Mouse (Mus musculus): ENCODE results near the gene Tex44. TPM values are rescaled to one million over a fixed set of nuclear protein-coding genes. Genes with fewer than 3 reads are reported as not detected.
A peak's percentile ranks its signal among the peaks of the same experiment; 100 is the strongest.

Tex44 gene
- polyA plus RNA-seq, 1 experiment: not detected

DNA sequence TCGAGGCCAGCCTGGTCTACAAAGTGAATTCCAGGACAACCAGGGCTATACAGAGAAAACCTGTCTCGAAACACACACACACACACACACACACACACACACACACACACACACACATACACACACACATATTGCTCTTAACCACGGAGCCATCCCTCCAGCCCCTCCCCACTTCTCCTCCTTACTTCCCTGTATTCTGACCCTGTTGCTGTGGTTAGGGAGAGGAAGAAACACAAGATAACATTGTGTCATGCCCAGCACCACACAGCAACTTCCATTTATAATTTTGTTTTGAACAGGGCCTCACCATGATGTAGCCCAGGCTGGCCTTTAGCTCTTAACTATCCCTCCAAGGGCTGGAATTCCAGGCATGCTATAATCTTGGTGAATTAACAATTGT lies 26.8 kb upstream of the Tex44 start:
- TF ChIP-seq CTCF (IDR thresholded peaks at IDR 0.05; ENCODE audit: borderline replicate concordance, extremely low read depth, insufficient read depth, insufficient read length): no peak
- TF ChIP-seq POLR2A (IDR thresholded peaks at IDR 0.05; ENCODE audit: borderline replicate concordance, extremely low read depth, insufficient read depth, insufficient read length, poor library complexity, severe bottlenecking): no peak
- DNase-seq (ENCODE audit: low read depth): no peak

DNA sequence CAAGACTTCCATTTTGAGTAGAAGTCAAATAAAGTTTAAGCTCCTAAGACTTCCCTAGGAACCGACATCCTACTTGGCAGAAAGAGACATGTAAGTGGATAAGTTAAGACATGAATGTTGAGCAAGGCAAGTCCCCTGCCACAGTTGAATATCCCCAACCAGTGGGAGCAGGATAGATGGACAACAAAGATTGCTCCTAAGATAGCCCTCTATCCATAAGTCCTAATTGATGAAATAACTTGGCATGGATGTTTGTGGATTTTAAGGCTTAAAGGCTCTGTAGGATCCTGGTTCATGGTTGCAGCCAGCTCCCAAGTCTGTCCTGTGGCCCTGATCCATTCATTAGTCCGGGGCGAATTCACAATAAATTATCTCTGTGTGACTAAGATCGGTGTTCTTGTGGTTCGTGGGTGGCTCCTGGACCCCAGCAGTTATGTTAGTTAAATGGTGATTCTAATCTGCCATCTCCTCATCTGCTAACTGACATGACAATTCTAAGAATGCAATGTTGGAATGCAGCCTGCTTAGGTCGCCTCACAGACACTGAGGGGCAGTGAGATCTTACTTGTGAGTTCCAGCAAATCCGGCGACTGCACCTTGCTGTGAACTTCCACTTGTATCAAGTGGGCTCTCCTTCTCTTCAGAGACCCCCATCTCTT lies 25.9 kb upstream of the Tex44 start:
- DNase-seq (ENCODE audit: low read depth): no peak
- no peak for TF ChIP-seq CTCF (IDR thresholded peaks at IDR 0.05; ENCODE audit: borderline replicate concordance, extremely low read depth, insufficient read depth, insufficient read length)

DNA sequence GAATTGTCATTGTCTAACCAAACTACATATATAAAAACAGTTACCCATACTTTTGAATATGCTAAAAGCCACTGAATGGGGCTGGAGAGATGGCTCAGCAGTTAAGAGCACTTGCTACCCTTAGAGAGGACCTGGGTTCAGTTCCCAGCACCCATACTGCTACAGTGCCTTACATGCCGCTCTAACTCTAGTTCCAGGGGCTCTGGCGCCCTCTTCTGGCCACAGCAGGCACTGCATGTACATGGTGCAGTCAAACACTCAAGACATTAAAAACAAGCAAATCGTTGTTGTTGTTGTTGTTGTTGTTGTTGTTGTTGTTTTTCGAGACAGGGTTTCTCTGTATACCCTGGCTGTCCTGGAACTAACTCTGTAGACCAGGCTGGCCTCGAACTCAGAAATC lies 21.3 kb upstream of the Tex44 start:
- no peak for DNase-seq (ENCODE audit: low read depth)
- TF ChIP-seq POLR2A (IDR thresholded peaks at IDR 0.05; ENCODE audit: borderline replicate concordance, extremely low read depth, insufficient read depth, insufficient read length, poor library complexity, severe bottlenecking) (no peak), CTCF (IDR thresholded peaks at IDR 0.05; ENCODE audit: borderline replicate concordance, extremely low read depth, insufficient read depth, insufficient read length) (peak; percentile 50; the same call in 1 of the 2 replicates)

DNA sequence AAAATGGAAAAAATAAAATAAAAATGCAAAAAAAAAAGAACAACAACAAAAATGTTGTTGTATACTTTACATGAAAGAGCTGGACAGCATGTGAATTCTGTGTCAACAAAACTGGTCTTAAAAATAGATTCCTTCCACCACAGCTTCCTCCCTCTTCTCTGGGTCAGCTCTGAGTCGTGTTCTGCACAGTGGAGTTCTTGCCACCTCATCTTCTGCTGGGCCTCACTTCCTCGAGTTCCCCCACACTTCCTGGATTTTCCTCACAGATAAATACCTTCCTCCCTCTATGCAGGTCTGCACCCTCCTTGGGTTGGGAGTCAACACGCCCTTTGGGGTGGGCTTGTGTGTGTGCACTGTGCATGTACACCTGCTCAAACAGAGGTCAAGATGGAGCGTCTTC lies 19.8 kb upstream of the Tex44 start:
- no peak for DNase-seq (ENCODE audit: low read depth)
- no peak for TF ChIP-seq CTCF (IDR thresholded peaks at IDR 0.05; ENCODE audit: borderline replicate concordance, extremely low read depth, insufficient read depth, insufficient read length)

DNA sequence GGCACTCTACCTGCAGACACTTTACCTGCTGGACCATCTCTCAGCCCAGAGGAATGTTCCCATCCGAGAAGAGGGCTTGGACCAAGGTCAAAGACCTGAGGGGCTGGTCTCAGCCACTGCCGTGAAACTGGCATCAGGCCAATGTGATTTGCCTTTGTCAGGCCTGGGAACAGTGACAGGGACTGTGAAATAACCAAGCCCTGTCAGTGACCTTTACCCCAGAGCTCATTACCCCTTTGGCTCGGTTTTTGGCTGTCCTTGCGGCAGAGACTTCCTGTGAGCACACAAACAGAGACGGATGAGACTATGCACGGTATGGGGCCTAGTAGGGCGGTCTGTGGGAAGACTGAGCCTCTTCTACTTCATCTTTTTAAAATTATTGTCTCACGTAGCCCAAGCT lies 19.2 kb upstream of the Tex44 start:
- no peak for DNase-seq (ENCODE audit: low read depth)
- no peak for TF ChIP-seq CTCF (IDR thresholded peaks at IDR 0.05; ENCODE audit: borderline replicate concordance, extremely low read depth, insufficient read depth, insufficient read length)
- TF ChIP-seq POLR2A (IDR thresholded peaks at IDR 0.05; ENCODE audit: borderline replicate concordance, extremely low read depth, insufficient read depth, insufficient read length, poor library complexity, severe bottlenecking): no peak

DNA sequence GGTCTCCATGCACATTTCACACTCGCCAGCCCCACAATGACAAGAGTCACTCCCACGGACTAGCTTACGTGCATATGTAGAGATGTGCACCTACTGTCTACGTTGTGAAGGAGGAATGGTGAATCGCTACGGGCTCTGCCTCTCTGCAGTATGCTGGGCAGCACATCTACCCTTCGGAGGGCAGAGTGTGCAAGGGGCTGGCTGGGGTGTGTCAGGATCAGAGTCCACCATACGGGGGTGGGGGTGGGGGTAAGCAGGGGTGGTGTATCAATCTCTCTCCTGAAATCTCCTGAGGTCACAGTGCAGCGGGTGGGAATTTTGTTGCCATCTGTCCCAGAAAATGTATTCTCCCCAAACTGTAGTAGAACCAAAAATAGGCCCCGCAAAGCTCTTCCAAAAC lies 17.6 kb upstream of the Tex44 start:
- DNase-seq (ENCODE audit: low read depth): no peak
- TF ChIP-seq CTCF (IDR thresholded peaks at IDR 0.05; ENCODE audit: borderline replicate concordance, extremely low read depth, insufficient read depth, insufficient read length): no peak
- TF ChIP-seq POLR2A (IDR thresholded peaks at IDR 0.05; ENCODE audit: borderline replicate concordance, extremely low read depth, insufficient read depth, insufficient read length, poor library complexity, severe bottlenecking): no peak

DNA sequence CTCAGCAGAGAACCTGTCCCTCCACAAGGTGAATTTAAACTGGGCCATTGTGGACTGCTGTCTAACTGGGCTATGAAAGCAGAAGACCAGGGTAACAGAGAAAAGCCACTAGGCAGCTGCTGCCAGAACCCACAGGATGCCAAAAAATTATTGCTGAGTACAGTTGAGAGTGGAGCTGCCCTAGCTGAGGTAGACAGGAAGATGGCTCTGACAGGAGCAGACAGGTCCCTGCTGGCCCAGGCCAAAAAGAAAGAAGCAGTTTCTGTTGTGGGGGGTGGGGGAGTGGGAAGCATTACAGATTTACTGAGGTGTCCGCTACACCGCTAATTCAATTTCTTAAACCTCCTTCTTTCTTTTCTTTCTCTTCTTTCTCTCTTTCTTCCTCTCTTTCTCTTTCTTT lies 16.7 kb upstream of the Tex44 start:
- TF ChIP-seq CTCF (IDR thresholded peaks at IDR 0.05; ENCODE audit: borderline replicate concordance, extremely low read depth, insufficient read depth, insufficient read length) (no peak), POLR2A (IDR thresholded peaks at IDR 0.05; ENCODE audit: borderline replicate concordance, extremely low read depth, insufficient read depth, insufficient read length, poor library complexity, severe bottlenecking) (no peak)
- DNase-seq (ENCODE audit: low read depth): no peak

DNA sequence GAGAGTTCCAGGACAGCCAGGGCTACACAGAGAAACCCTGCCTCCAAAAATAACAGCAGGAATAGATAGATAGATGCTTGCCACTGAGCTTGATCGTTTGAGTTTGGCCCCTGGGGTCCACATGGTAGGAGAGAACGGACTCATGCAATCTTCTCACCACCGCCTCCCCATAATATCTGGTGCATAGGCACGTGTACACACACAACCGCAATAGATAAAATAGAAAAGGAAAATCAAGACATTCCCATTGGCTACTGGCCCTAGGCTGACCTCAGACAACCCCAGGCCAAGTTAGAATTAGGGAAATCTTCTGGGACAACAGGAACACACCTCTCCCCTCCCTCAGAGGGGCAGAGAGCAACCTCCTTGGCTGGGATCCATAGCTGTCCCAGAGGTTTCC lies 11.4 kb upstream of the Tex44 start:
- no peak for DNase-seq (ENCODE audit: low read depth)
- no peak for TF ChIP-seq POLR2A (IDR thresholded peaks at IDR 0.05; ENCODE audit: borderline replicate concordance, extremely low read depth, insufficient read depth, insufficient read length, poor library complexity, severe bottlenecking)
- TF ChIP-seq CTCF (IDR thresholded peaks at IDR 0.05; ENCODE audit: borderline replicate concordance, extremely low read depth, insufficient read depth, insufficient read length): no peak

DNA sequence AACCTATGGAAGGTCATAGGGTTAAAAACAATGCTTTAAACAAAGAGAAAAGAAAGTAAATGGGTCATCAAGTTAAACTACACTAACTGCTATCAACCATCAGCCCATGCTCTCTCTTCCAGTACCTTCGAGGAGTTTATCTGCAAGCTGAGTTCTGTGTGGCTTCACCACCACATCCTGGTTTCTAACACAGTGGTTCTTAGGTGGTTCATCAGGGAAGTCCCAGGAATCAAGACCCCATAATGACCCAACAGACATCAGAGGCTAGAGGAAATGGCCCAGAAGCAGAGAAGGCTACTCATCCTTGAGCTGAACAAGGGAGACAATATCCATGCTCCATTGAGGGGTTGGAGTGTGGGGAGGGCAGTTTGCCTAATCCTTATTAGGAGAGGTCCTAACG lies 11.0 kb upstream of the Tex44 start:
- DNase-seq (ENCODE audit: low read depth): no peak
- no peak for TF ChIP-seq CTCF (IDR thresholded peaks at IDR 0.05; ENCODE audit: borderline replicate concordance, extremely low read depth, insufficient read depth, insufficient read length)
- TF ChIP-seq POLR2A (IDR thresholded peaks at IDR 0.05; ENCODE audit: borderline replicate concordance, extremely low read depth, insufficient read depth, insufficient read length, poor library complexity, severe bottlenecking): no peak

DNA sequence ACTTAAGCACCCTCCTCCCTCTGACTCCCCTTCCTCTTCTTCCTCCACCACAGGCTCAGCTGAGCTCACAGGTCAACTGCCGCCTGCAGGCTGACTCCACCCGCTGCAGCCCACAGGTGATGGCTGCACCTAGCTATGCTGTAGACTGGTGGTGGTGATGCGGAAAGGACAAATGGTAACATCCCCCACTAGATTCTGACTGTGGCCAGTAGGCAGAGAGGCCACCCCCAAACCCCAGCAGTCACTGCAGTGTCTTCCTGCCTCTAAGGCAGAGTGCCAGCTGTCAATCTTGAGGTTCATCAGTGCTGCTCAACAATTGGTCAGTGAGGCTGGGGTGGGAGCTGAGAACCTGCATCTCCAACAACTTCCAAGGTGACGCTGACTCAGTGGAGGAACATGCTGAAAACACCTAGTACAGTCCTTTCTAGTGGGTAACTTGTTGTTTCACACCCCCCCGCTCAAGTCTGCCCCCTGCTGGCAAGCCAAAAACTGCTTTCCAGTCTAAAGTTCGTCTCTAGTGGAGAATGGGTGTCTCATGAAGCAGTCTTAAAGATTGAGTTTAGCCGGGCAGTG lies 10.4 kb upstream of the Tex44 start:
- peak; percentile 42; the same call in 1 of the 2 replicates for TF ChIP-seq CTCF (IDR thresholded peaks at IDR 0.05; ENCODE audit: borderline replicate concordance, extremely low read depth, insufficient read depth, insufficient read length)
- TF ChIP-seq POLR2A (IDR thresholded peaks at IDR 0.05; ENCODE audit: borderline replicate concordance, extremely low read depth, insufficient read depth, insufficient read length, poor library complexity, severe bottlenecking): no peak
- DNase-seq (ENCODE audit: low read depth): no peak

DNA sequence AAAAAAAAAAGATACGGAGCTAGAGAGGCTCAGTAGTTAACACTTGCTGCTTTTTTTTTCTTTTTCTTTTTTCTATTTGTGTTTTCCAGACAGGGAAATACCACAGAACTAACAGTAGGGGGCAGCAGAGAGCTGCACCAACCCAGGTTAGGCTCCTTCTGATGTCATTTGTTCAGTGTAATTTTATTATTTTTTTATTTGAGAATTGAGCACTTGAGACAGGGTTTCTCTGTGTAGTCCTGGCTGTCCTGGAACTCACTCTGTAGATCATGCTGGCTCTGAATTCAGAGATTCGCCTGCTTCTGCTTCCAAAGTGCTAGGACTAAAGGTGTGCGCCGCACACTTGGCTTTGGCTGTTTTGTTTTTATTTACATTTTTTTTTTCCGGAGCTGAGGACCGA lies 9.8 kb upstream of the Tex44 start:
- peak; percentile 58 for DNase-seq (ENCODE audit: low read depth)
- TF ChIP-seq POLR2A (IDR thresholded peaks at IDR 0.05; ENCODE audit: borderline replicate concordance, extremely low read depth, insufficient read depth, insufficient read length, poor library complexity, severe bottlenecking) (no peak), CTCF (IDR thresholded peaks at IDR 0.05; ENCODE audit: borderline replicate concordance, extremely low read depth, insufficient read depth, insufficient read length) (peak; percentile 77; the same call in 1 of the 2 replicates)

DNA sequence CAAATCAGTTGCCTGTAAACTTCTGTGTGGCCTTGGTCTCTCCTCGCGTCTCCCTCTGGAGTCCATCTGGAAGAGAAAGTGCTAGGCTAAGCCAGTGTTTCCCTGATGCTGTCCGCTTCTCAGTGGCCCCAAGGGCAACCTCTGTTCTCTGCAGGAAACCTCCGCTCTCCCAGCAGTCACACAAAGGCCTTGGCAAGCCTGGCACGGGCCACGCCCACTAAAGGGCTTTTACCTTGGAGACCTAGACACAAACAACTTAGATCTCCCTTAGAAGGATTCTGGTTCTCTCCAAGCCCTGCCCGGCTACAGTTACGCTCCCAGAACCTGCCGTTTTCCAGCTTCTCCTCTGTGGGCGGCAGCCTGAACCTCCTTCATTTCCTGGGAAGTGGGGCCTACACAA lies 5.1 kb upstream of the Tex44 start:
- no peak for DNase-seq (ENCODE audit: low read depth)

More for the DNA sequence above, 5.1 kb upstream of the Tex44 start:
- no peak for TF ChIP-seq CTCF (IDR thresholded peaks at IDR 0.05; ENCODE audit: borderline replicate concordance, extremely low read depth, insufficient read depth, insufficient read length)
- TF ChIP-seq POLR2A (IDR thresholded peaks at IDR 0.05; ENCODE audit: borderline replicate concordance, extremely low read depth, insufficient read depth, insufficient read length, poor library complexity, severe bottlenecking): no peak
